Mouse (Mus musculus): ENCODE results near the gene Tead1.
"Not testable (repeated sequence)": the region's sequence is repeated elsewhere in the genome, so short reads cannot be mapped to it uniquely, and the experiment has no call there.

Tead1 gene

DNA sequence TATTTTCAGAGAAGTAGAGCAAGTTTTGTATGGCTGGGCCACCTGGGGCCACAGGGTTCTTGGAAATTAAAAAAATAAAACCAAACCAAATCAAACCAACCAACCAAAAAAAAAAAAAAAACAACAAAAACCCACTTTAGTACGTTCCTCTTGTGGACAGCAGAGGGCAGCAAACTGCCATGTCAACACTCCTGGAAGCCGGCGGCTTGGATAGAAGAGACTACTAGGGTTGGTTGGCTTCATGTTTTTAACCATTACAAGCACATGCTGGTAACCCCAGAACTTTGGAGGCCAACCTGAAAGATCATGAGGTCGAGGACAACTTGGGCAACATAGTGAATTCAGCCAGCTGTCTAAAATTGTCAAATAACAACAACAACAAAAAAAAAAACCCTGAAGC, 240.7 kb downstream of the Tead1 start:
- peak in 1 of 2 experiments; percentile 13 for DNase-seq (ENCODE audit: low spot score in 2 of 2)

DNA sequence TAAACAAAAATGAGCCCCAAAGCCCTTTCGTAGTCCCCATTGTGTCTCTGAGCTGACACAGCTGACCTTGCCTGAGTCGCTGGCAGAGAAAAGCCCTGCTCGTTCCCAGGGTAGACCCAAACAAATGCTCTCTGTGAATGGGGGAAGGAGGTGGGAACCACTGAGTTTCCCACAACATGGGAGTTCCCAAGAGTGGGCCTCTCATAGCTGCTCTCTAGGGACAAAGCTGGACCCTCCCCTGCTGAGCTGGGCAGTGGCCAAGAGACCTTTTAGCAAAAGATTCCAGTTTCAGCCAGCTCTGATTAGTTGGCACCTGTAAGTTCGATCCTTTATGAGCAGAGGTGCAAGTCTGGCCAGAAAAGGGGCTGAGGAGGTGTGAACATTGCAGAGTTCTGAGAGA, 243.7 kb downstream of the Tead1 start:
- DNase-seq (ENCODE audit: low spot score in 2 of 2) = no peak

DNA sequence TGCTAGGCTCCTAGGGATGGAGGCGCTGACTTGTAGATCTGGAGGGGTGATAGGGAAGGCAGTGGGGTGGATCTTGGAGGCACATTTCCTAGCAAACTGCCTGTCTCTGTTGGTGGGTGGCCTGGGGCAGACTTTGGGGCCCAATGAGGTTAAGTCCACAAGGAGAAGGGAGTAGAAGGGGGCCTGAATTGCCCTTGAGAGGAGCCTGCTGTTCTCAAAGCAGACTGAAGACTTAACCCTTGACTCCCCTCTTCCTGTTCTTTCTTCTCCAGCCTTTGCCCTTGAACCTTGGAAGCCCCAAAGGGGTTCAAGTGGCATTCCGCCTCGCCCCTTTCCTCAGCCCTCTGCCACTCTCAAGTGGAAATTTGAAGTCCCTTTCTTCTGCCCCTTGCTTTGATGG, 244.6 kb downstream of the Tead1 start:
- DNase-seq (ENCODE audit: low spot score in 2 of 2) = no peak

DNA sequence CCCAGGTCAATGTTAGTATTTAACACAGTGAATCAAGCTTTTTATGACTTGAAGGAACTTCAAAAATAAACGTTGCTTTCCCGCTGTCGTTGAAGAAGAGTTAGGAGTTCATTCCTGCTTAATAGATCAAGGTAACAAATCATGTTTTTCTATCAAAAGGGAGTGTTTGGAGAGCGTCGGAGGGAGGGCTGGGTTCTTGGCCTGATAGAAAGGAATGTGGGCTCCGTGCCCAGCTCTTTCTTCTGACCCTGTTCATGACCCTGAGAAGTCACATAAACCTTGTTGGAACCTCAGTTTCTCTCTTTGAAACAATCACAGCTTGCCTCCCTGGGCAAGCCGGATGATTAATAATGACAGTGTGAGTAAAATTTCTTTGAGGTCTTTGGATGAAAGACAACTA, 251.6 kb downstream of the Tead1 start:
- no peak for DNase-seq (ENCODE audit: low spot score in 2 of 2)

DNA sequence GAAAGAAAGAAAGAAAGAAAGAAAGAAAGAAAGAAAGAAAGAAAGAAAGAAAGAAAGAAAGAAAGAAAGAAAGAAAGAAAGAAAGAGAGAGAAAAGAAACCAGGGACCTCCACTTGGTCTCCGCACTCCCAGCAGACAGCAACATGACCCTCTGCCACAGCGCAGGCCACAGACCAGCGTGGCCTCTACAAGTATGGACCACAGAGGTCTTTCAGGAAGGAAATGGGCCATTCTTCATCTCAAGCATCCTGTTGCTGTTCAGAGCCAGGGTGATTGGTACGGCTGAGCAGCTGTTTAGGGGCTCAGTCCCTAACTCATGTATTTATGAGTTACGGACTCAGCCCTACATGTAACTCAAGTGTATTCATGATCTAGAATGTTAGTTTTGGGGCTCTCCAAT, 256.8 kb downstream of the Tead1 start:
- DNase-seq (ENCODE audit: low spot score in 2 of 2) = not testable (repeated sequence)

DNA sequence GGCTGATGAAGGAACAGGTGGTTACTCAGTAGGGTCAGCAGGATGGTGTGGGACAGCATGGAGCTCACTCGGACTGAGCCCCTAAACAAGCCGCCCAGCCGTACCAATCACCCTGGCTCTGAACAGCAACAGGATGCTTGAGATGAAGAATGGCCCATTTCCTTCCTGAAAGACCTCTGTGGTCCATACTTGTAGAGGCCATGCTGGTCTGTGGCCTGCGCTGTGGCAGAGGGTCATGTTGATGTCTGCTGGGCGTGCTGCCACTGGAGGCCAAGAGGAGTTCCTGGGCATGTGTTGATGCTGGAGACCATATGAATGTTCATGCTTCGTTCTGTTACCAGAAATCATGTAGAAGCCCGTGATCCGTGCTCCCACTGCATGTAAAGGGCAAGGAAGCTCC, 258.0 kb downstream of the Tead1 start:
- no peak for DNase-seq (ENCODE audit: low spot score in 2 of 2)

DNA sequence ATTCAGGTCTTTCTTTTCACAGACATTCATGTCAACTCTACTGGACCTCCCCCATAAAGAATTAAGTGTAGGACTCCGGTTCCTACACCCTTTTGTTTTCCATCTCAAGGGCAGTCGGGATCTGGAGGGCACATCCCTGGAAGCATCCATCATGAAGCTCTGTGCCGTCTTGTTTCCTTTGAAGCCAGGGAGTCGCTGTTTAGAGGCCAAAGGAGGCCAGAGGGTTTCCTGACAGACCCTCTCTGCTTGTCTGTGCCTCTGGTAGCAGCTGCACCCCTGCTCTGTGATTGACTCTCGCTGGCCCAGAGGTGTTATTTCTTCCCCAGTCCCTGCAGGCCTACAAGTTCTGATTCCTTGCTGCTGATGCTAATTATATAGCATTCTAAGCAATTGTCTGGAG, 259.8 kb downstream of the Tead1 start:
- DNase-seq (ENCODE audit: low spot score in 2 of 2) = no peak

DNA sequence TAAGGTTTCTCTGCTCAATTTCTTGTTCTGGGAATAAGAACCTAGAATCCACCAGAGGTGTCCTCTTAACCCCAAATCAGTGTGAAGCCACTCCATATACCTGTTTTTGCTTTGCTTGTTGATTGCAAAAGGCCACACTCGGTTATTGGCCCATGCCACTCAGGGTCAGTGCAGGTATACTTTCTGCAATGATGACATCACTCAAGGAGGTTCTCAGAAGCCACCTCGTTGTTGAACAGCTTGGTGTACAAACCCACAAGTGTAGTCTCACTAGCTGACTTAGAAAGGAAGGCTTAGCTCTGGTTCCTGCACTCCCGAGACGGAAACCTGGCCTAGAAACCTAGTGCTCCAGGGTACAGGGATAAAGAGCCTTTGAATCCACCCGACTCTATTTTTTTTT, 263.4 kb downstream of the Tead1 start:
- DNase-seq (ENCODE audit: low spot score in 2 of 2) = no peak

DNA sequence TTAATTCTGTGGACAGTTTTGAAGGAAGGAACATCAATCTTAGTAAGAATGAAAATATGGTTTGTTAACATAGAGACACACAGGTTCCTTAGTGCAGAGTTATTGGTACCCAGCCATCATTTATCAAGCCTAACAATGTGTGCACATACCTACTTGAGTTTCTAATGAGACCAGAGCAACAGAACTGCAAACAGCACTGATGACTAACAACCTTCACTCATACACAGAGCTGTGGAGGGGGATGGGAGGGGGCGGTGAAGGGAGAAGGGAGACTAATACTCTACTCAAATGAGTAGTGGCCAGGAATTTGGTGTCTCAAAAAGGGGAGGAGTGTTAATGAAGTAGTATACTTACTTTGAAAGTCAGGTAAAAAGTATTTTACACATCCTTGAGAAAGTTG, 263.9 kb downstream of the Tead1 start:
- DNase-seq (ENCODE audit: low spot score in 2 of 2) = no peak

DNA sequence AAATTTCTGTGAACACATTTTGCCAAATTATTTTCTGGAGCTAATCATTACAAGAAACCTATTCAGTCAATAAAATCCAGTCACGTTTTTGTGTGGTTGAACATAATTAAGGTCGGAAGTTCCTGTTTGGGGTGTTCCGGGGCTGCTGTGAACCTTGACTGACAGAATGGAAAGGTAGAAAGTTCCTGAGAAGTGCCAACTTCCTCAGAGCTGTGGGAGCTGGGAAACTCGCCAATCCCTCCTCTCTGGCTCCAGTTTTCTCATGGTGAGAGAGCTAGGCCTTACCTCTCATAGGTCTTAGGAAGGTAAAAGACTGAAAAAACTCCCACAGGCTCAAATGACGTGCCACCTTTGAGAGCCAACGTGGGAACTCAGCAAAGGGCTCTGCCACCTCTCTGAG, 267.6 kb downstream of the Tead1 start:
- DNase-seq (ENCODE audit: low spot score in 2 of 2) = no peak

DNA sequence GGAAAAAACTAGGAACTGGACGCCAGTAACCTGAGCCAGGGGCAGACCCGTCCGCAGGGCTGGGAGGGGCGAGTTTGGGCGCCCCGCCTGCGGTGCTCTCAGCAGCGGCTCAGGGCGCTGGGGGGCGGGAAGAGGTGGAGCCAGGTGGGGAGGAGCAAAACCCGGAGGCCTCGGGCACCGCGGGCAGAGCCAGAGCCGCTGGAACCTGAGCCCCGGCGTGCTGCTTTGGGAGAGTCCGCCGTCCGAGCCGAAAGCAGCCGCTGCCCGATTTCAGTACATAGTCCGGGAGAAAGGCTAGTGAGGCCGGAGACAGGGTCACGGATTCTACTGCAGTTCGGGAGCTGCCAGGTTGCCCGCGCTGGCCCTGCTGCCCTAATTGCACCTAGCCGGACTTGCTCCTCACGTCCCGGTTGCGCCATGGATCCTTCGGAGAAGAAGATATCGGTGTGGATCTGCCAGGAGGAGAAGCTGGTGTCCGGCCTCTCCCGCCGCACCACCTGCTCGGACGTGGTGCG, 274.7 kb downstream of the Tead1 start, which contains the start of gene Rassf10:
Rassf10 (plus strand) TSS at position 186 of the 515 bp plus-strand sequence.
- DNase-seq (ENCODE audit: low spot score in 2 of 2) = no peak

DNA sequence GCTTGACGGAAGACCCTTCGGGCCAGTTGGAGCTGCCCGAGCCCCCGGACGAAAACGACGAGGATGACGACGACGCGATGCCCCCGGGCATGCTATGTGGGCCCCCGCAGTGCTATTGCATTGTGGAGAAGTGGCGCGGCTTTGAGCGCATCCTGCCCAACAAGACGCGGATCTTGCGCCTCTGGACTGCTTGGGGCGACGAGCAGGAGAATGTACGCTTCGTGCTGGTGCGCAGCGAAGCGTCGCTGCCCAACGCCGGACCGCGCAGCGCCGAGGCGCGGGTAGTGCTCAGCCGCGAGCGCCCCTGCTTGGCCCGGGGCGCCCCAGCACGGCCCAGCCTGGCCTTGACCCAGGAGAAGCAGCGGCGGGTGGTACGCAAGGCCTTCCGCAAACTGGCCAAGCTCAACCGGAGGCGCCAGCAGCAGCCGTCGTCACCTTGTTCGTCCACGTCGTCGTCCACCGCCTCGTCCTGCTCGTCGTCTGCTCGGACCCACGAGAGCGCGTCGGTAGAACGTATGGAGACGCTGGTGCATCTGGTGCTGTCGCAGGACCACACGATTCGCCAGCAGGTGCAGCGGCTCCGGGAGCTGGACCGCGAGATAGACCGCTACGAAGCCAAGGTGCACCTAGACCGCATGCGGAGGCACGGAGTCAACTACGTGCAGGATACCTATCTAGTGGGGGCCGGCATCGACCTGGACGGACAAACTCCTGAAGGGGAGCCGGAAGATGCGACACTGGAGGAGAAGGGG, 275.4 kb downstream of the Tead1 start:
- DNase-seq (ENCODE audit: low spot score in 2 of 2) = no peak

DNA sequence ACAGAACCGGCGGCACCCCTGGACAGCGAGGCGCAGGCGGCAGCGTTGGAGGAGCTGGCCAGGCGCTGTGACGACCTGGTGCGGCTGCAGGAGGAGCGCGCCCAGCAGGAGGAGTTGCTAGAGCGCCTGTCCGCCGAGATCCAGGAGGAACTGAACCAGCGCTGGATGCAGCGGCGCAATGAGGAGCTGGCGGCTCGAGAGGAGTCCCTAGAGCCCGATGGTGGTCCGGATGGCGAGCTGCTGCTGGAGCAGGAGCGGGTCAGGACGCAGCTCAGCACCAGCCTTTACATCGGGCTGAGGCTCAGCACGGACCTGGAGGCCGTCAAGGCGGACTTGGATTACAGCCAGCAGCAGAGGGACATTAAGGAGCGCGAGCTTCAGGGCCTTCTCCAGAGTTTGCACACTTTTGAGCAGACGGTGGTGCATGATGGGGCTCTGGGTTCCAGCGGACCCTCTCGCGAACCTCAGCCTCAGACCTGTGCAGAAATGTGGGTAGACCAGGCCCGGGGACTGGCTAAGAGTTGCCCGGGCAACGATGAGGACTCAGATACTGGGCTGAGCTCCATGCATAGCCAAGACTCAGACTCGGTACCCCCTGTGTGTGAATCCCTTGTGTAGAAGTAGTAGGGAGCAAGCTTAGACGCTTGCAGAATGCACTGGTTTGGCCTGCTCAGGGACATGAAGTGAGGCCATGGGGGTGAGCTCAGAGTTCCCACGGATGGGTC, 276.1 kb downstream of the Tead1 start:
- DNase-seq (ENCODE audit: low spot score in 2 of 2) = no peak

DNA sequence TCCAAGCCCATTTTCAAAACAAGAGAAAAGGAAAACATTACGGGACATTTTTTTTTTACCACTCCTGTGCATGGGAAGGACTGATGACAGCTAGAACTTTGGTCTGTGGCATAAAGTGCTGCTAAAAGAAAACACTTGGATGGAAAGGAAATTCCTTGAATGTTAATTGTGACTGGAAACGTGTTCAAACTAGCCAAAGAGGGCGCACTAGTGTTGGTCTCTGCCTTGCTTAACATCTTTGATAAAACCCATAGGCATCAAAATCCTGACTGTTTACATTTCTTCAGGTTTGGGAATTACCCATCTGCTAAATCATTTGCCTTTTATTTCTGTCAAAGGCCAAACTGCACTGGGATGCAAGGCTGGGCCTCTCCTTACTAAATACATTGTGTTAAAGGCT, 276.8 kb downstream of the Tead1 start:
- no peak for DNase-seq (ENCODE audit: low spot score in 2 of 2)

Data from thymus, postnatal 10 days (tissue).